Mouse (Mus musculus): Measurements from ENCODE around the gene Kntc1. TPM values are rescaled to one million over a fixed set of nuclear protein-coding genes. Genes with fewer than 3 reads are reported as not detected.

The Kntc1 gene
- polyA plus RNA-seq, 1 experiment = 3.5 TPM

DNA sequence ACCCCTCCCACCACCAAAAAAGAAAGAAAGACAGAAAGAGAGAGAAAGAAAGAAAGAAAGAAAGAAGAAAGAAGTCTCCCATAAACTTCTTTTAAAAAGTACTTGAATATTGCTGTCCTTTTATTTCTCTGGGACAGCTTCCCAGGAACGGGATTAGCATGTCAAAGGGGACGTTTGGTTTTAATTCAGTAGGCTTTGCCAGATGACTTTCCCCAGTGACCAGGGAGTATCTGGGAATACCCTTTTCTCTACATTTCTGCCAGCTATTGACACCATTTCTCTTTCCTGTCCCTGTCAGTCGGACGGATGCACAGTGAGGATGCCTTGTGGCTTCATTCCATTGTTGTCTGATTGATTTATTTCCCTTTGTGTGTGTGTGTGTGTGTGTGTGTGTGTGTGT lies 94.3 kb downstream of the Kntc1 start:
- no peak for TF ChIP-seq GATA1 (IDR thresholded peaks at IDR 0.05; ENCODE audit: low read length)

DNA sequence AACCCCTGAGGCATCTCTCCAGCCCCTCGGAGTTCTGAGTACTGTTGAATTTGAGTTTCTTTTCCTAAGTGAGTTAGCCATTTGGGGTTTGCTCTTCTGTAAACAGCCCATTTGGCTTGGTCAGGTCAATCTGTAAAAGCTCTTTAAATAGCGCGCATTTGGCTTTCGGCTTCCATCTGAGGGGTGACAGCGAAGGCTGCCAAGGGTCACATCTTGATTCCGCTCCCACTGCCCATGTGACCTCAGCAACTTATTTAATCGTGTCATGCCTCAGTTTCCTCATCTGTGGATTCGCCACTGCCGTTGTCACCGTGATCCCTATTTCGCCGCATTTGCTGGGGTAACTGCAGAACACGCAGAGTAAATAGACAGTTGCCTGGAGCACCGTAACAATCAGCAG lies 94.8 kb downstream of the Kntc1 start:
- no peak for TF ChIP-seq GATA1 (IDR thresholded peaks at IDR 0.05; ENCODE audit: low read length)

GRCm38 (mm10) chr5:123851398-123851797 lies 101.9 kb downstream of the Kntc1 start:
- no peak for TF ChIP-seq GATA1 (IDR thresholded peaks at IDR 0.05; ENCODE audit: low read length)

- no peak for TF ChIP-seq GATA1 (IDR thresholded peaks at IDR 0.05; ENCODE audit: low read length)
Measured at GRCm38 (mm10) chr5:123853877-123854504, 104.5 kb downstream of the Kntc1 start.

DNA sequence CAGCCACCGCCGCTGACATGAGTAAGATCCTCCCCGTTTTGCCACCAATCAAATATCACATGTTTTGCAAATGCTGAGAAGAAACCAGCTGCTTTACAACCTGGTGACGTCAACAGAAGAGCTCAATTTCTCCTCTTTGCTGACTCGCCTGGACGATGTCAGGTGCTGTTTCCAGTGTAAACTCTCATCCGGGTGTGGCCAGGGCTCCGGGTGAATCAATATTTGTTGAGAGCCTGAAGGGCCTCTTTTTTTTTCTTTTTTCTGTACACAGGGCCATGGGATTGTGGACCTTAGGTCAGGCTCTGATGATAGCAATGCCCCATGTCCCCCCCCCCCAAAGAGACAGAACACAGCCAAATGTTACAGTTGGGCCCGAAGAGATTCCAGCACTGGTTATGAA lies 105.0 kb downstream of the Kntc1 start:
- no peak for TF ChIP-seq GATA1 (IDR thresholded peaks at IDR 0.05; ENCODE audit: low read length)

GRCm38 (mm10) chr5:123858798-123859197 lies 109.3 kb downstream of the Kntc1 start:
- no peak for TF ChIP-seq GATA1 (IDR thresholded peaks at IDR 0.05; ENCODE audit: low read length)

GRCm38 (mm10) chr5:123862374-123863350 lies 113.1 kb downstream of the Kntc1 start:
- TF ChIP-seq GATA1 (IDR thresholded peaks at IDR 0.05; ENCODE audit: low read length) = no peak

DNA sequence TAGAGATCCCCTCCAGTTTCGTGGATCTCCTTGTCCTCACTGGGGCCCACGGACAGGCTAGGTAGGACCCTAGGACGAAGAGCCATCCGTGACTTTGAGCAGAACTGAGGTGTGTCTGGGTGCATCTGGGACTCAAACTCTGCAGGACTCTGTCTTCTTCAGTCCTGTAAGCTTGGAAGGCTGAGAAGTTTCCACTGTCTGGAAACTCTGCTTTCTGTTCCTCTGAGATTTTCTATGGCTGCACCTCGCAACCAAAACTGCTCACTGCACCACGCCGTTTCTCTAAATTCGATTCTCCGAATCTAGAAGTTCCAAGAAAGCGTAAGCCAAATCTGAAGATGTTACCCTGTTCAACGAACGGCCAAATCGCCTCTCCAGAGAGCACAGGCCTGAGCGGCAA lies 114.4 kb downstream of the Kntc1 start:
- TF ChIP-seq GATA1 (IDR thresholded peaks at IDR 0.05; ENCODE audit: low read length) = no peak

- no peak for TF ChIP-seq GATA1 (IDR thresholded peaks at IDR 0.05; ENCODE audit: low read length)
Measured at GRCm38 (mm10) chr5:123865365-123865764, 115.8 kb downstream of the Kntc1 start, which contains the start of gene Hcar2. Gene Hcar2 (minus strand): TSS chr5:123865499.

- TF ChIP-seq GATA1 (IDR thresholded peaks at IDR 0.05; ENCODE audit: low read length) = no peak
Measured at GRCm38 (mm10) chr5:123866457-123866856, 116.9 kb downstream of the Kntc1 start.

- no peak for TF ChIP-seq GATA1 (IDR thresholded peaks at IDR 0.05; ENCODE audit: low read length)
Measured at GRCm38 (mm10) chr5:123869615-123870014, 120.1 kb downstream of the Kntc1 start.

Other genes with a start within 250 kb of the Kntc1 start
- not detected in 2 replicates for gene B3gnt4, start 239.3 kb upstream of the Kntc1 start, polyA plus RNA-seq (2012)
- 5.1 and 6.6 TPM in 2 replicates for gene Diablo, start 225.5 kb upstream of the Kntc1 start, polyA plus RNA-seq (2012)
- gene Gm49027, start 224.2 kb upstream of the Kntc1 start, polyA plus RNA-seq (2012) = 0.10 and 0.29 TPM in 2 replicates
- 10.1 and 11.2 TPM in 2 replicates for gene Vps33a, start 176.7 kb upstream of the Kntc1 start, polyA plus RNA-seq (2012)
- 17.4 and 20.2 TPM in 2 replicates for gene Clip1, start 65.1 kb upstream of the Kntc1 start, polyA plus RNA-seq (2012)
- gene Zcchc8, start 28.6 kb upstream of the Kntc1 start, polyA plus RNA-seq (2012) = 98.2 and 122 TPM in 2 replicates
- 4.1 and 14.3 TPM in 2 replicates for gene Rsrc2, start 302 bp upstream of the Kntc1 start, polyA plus RNA-seq (2012)
- not detected in 2 replicates for gene Hcar2, start 115.8 kb downstream of the Kntc1 start, polyA plus RNA-seq (2012)
- gene Hcar1, start 130.3 kb downstream of the Kntc1 start, polyA plus RNA-seq (2012) = not detected in 2 replicates
- 169 and 194 TPM in 2 replicates for gene Denr, start 157.5 kb downstream of the Kntc1 start, polyA plus RNA-seq (2012)
- not detected in 2 replicates for gene Gm43518, start 177.7 kb downstream of the Kntc1 start, polyA plus RNA-seq (2012)
- 4.1 and 6.2 TPM in 2 replicates for gene Ccdc62, start 181.0 kb downstream of the Kntc1 start, polyA plus RNA-seq (2012)
- gene Hip1r, start 223.9 kb downstream of the Kntc1 start, polyA plus RNA-seq (2012) = 20.2 and 23.1 TPM in 2 replicates

Measured in G1E-ER4 (cell line).